Mouse (Mus musculus) small intestine, adult 2 months (tissue): ENCODE measurements around the gene Mcemp1.

ENCODE experiments used
- CTCF ChIP-seq: fragments of 200-500 bp; IDR thresholded peaks from 2 replicates; pipeline ENCODE4 v1.5.1; 2012; ENCODE audit warnings: low read depth, mild to moderate bottlenecking, control low read depth, inconsistent platforms, low read length, moderate library complexity, mixed read lengths; ENCODE audit not compliant: insufficient replicate concordance, insufficient read length; ENCODE audit errors: extremely low read depth
- POLR2A ChIP-seq: fragments of 200-500 bp; IDR thresholded peaks from 2 replicates; pipeline ENCODE4 v1.6.1; 2012; ENCODE audit warnings: low read depth, mild to moderate bottlenecking, control low read depth, inconsistent platforms, low read length, moderate library complexity

GRCm38 (mm10) chr8:3655526-3655925 is 10.0 kb upstream of the Mcemp1 start, which contains the start of gene Retn:
- TF ChIP-seq POLR2A (no peak), CTCF (no peak)
